Mouse (Mus musculus) forebrain, embryonic 14.5 days (tissue): ENCODE measurements around the gene Zdhhc13. TPM values are rescaled to one million over a fixed set of nuclear protein-coding genes. Genes with fewer than 3 reads are reported as not detected.

Experiments used
- ATAC-seq: fragments of 200-750 bp; cut with Nextera tagmentation; 2 replicates; pipeline ENCODE4 v1.8.0; 2017; ENCODE audit warnings: mild to moderate bottlenecking, moderate library complexity
- DNase-seq: peaks from one replicate; pipeline ENCODE4 v3.0.0-alpha.2; 2015; ENCODE audit warnings: low spot score
- H3K27ac ChIP-seq: fragments of 300-500 bp; sonication (generic); 2 replicates; pipeline ENCODE4 v1.5.1; 2014; ENCODE audit warnings: low read depth, mild to moderate bottlenecking, control low read depth, low read length, moderate library complexity
- H3K27me3 ChIP-seq: fragments of 300-500 bp; sonication (generic); replicated peaks from 2 replicates; pipeline ENCODE4 v1.6.1; 2014; ENCODE audit warnings: low read length, control low read depth, mixed read lengths; ENCODE audit not compliant: control insufficient read depth, insufficient read depth
- H3K36me3 ChIP-seq: fragments of 300-500 bp; sonication (generic); 2 replicates; pipeline ENCODE4 v1.6.1; 2014; ENCODE audit warnings: low read length, control low read depth; ENCODE audit not compliant: control insufficient read depth, insufficient read depth
- H3K4me1 ChIP-seq: fragments of 300-500 bp; sonication (generic); 2 replicates; pipeline ENCODE4 v1.6.1; 2014; ENCODE audit warnings: antibody characterized with exemption, low read length, control low read depth; ENCODE audit not compliant: control insufficient read depth, insufficient read depth
- H3K4me2 ChIP-seq: fragments of 300-500 bp; sonication (generic); 2 replicates; pipeline ENCODE4 v1.6.1; 2014; ENCODE audit warnings: mild to moderate bottlenecking, control low read depth, low read length
- H3K4me3 ChIP-seq: fragments of 300-500 bp; sonication (generic); 2 replicates; pipeline ENCODE4 v1.5.1; 2014; ENCODE audit warnings: low read depth, low read length, control low read depth
- H3K9ac ChIP-seq: fragments of 300-500 bp; sonication (generic); 2 replicates; pipeline ENCODE4 v1.6.1; 2014; ENCODE audit warnings: mild to moderate bottlenecking, low read length, control low read depth, moderate library complexity
- H3K9me3 ChIP-seq: fragments of 300-500 bp; sonication (generic); replicated peaks from 2 replicates; pipeline ENCODE4 v1.6.1; 2016; ENCODE audit warnings: low read length, control low read depth, mixed read lengths; ENCODE audit not compliant: control insufficient read depth
- WGBS: fragments of 180-500 bp; shearing (Covaris S2); extraction: QIAGEN DNeasy Blood & Tissue Kit; methylation state at CpG from one replicate; pipeline ENCODE4 v1.1.7; 2014; 5-methylcytosine and 5-hydroxymethylcytosine counted together
- polyA plus RNA-seq: library from polyadenylated mRNA; unstranded; fragments of >200 nt; fragmentation: Nextera tagmentation; extraction: Ambion mirVana; gene quantifications from 2 replicates; pipeline ENCODE4 v1.2.1, GENCODE M21; 2014

Gene Zdhhc13
- polyA plus RNA-seq, 1 experiment from 2014 or later, result 54.9 TPM

DNA sequence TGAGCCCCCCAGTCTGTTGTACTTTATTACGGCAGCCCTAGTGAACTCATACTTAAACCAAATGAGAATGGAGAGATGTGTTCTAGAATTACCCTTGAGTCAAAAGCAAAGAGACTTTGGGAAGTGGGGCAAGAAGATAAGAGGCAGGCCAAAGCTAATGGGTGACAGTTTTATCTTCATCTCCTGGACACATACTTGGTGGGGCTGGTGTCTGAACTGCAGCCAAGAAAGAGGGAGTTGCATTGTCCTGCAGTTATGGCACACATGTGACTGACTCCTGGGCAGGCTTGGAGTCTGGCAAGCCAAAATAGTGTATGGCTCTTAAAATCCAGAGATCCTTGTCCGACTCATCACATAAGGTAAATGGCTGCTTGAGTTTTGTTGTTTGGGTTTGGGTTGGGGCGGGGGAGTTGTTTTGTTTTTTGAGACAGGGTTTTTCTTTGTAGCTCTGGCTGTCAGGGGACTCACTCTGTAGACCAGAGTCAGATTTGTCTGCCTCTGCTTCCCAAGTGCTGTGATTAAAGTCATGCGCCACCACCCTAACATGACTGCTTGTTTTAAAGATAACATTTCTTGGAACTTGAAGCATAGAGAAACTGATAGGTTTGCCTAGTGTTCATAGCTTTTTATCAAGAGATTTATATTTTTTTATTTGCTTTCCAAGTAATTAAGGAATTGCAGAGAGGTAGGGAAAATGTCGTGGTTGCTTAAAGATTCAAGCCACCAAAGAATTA is 40.5 kb downstream of the Zdhhc13 start:
- ATAC-seq, result no peak
- Histone ChIP-seq H3K27ac (no peak overlapping the region), H3K9me3 (no peaks in the 10 kb centered on the region), H3K4me2 (no peak overlapping the region), H3K4me3 (no peak overlapping the region), H3K4me1 (no peaks in the 10 kb centered on the region), H3K27me3 (no peaks in the 10 kb centered on the region), H3K36me3 (peaks cover 35% of the 10 kb centered on the region), H3K9ac (no peak overlapping the region)
- WGBS, result 82% methylated on average over 5 of the region's 5 CpGs
- no peak for DNase-seq

DNA sequence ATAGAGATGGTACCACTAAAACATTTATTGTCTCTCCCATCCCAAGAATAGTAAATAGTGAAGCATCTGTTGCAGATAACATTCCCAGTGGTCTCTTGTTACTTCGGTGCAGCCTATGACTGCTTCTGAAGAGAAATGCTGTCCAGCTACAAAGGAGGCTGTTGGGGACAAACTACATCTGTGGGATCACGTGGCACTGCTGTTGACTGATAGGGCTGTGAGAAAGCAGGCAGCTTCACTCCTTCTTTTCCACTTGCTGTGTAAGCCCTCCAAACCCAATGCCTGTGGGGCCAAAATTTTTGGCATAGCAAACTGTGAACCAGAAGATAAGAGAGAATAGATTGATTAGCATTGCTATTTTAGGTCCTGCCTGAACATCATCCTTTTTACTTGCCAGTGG is 41.6 kb downstream of the Zdhhc13 start:
- Histone ChIP-seq H3K4me3 (no peak overlapping the region), H3K4me2 (no peak overlapping the region), H3K9me3 (no peaks in the 10 kb centered on the region), H3K36me3 (peaks cover 24% of the 10 kb centered on the region), H3K27ac (no peak overlapping the region), H3K27me3 (no peaks in the 10 kb centered on the region), H3K9ac (no peak overlapping the region), H3K4me1 (peaks cover 10% of the 10 kb centered on the region; the same call in 1 of the 2 replicates)
- 69% methylated on average over 2 of the region's 2 CpGs for WGBS
- ATAC-seq (no peak), DNase-seq (no peak)

DNA sequence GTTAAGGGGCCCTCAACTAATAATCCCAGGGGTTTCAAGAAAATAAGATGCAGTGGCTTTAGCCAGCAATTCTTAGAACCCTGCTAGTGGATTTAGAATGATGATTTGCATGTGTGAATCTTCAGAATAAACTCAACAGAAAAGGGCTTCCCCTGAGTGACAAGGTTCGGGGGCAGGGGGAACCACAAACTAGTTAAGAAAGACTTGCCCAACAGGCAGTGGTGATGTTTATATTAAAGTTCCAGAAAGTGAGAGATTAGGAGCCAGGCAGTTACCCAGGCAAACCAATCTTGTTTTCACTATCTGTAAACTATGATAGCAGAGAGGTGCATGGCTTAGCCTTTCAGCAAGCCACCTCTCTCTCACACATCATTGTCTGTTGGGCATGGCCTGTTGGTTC is 43.9 kb downstream of the Zdhhc13 start:
- Histone ChIP-seq H3K4me3 (no peak overlapping the region), H3K4me1 (peaks cover 12% of the 10 kb centered on the region; the same call in 1 of the 2 replicates), H3K9me3 (no peaks in the 10 kb centered on the region), H3K4me2 (no peak overlapping the region), H3K9ac (no peak overlapping the region), H3K27ac (no peak overlapping the region), H3K36me3 (peaks cover 5% of the 10 kb centered on the region), H3K27me3 (no peaks in the 10 kb centered on the region)
- ATAC-seq, result no peak
- WGBS, result 85% methylated on average over 1 of the region's 1 CpGs
- no peak for DNase-seq

DNA sequence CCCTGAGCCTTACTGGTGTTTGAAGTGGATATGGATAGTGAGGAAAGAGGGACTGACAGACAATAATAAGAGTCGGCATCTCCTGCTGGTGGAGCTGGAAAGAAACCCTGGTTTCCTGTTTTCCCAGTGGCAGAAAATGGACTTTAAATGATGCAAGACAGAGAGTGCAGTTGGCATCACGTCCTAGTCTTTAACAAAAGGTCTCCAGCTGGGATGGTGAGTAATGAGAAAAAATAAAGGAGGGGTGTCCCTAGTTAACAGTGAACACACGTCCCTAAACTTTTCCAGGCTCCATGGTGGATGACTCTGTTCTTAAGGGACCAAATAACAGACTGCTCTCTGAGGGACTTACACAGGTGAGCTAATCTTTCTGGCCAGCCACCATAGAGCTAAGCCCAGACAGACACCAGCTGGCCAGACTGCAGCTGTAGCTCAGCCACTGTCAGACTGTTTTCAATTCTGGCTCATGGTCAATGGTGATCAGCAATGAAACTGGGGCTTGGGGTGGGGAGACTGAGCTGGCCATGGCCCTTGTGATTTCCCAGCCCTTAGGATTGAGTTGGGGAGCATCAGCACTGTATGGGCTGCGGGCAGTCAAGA is 45.7 kb downstream of the Zdhhc13 start:
- Histone ChIP-seq H3K4me3 (no peak overlapping the region), H3K27me3 (no peaks in the 10 kb centered on the region), H3K36me3 (no peaks in the 10 kb centered on the region), H3K9me3 (no peaks in the 10 kb centered on the region), H3K4me1 (peaks cover 12% of the 10 kb centered on the region; the same call in 1 of the 2 replicates), H3K4me2 (no peak overlapping the region), H3K27ac (no peak overlapping the region), H3K9ac (no peak overlapping the region)
- DNase-seq (peak; percentile 25), ATAC-seq (peak; percentile 34; the same call in 1 of the 2 replicates)
- 38% methylated on average over 4 of the region's 4 CpGs for WGBS

DNA sequence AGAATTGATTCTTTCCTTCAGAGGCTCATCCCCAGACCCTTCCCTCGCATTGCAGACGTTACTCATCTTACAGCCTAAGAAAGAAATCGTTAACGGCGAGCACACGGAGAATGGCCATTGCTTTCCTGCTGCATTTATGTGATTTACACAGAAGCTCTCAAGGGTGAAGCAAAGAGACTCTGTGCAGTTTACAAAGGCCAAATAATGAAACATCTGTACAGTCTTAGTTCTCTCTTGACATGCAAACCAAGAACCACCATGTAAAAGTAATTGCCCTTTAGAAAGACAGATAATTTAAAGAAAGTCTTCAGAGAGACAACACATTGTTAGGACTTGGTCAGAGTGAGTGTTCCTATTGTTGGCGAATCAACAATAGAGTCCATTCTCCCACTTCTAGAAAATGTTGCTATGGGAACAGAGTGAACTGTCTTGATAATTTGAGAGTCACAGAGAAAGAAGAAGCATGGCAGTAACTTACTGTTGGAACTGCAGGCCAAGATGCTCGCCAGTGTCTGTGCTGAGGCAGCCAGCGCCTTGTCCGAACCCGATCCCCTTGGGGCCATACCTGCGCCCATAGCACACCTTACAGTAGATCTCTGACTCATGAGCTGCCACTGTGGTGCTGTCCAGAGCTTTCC is 46.3 kb downstream of the Zdhhc13 start:
- no peak overlapping the region for H3K4me2 ChIP-seq
- H3K4me1 ChIP-seq, result peaks cover 12% of the 10 kb centered on the region; the same call in 1 of the 2 replicates
- H3K27me3 ChIP-seq, result no peaks in the 10 kb centered on the region
- no peak overlapping the region for H3K9ac ChIP-seq
- H3K9me3 ChIP-seq, result no peaks in the 10 kb centered on the region
- H3K36me3 ChIP-seq, result no peaks in the 10 kb centered on the region
- ATAC-seq, result 0 out of 2 replicates have a peak, but pooled peaks have one; percentile 12
- WGBS, result 49% methylated on average over 12 of the region's 12 CpGs
- H3K27ac ChIP-seq, result no peak overlapping the region
- no peak overlapping the region for H3K4me3 ChIP-seq
- DNase-seq, result peak; percentile 28

DNA sequence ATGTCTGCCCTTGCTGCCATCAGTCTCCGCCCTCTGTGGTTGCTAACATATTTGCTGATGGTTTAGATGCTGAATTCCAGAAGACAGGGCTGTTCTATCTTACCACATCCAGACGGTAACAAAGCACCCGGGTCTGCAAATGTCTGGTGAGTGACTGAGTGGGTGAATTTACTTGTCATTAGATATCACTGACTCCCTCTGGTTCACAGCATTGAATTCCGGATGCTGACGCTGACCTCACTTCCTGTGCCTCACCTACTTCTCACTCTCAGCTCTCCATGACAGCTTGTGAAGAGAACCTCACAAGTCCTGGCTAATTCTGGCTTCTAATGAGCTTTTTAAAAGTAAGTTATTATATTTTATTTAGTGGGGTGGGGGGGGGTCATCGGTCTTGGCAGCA is 48.1 kb downstream of the Zdhhc13 start:
- H3K4me1 ChIP-seq, result peaks cover 12% of the 10 kb centered on the region; the same call in 1 of the 2 replicates
- H3K27ac ChIP-seq, result no peak overlapping the region
- 86% methylated on average over 6 of the region's 6 CpGs for WGBS
- no peak overlapping the region for H3K4me3 ChIP-seq
- H3K9ac ChIP-seq, result no peak overlapping the region
- no peaks in the 10 kb centered on the region for H3K27me3 ChIP-seq
- H3K36me3 ChIP-seq, result no peaks in the 10 kb centered on the region
- DNase-seq, result no peak
- H3K4me2 ChIP-seq, result no peak overlapping the region
- ATAC-seq, result no peak
- no peaks in the 10 kb centered on the region for H3K9me3 ChIP-seq

DNA sequence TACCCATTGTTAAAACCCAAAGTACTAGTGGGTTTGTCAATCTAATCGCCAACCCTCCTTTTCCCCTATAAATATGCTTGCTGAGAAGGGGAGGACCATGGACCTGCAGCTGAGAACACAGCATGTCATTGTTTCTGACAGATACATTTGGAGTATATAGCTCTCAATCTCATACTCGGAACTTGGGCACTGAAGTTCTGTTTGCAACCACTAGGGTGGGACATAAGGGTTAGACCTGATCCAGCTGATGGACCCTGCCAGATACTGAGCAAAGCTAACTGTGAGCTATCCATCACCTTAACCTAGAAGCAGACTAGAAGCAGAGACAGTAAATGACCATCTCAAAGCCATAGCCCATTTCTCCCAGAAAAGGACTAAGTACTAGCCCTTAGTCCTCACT is 49.6 kb downstream of the Zdhhc13 start:
- H3K4me2 ChIP-seq, result no peak overlapping the region
- no peak for ATAC-seq
- no peaks in the 10 kb centered on the region for H3K27me3 ChIP-seq

DNA sequence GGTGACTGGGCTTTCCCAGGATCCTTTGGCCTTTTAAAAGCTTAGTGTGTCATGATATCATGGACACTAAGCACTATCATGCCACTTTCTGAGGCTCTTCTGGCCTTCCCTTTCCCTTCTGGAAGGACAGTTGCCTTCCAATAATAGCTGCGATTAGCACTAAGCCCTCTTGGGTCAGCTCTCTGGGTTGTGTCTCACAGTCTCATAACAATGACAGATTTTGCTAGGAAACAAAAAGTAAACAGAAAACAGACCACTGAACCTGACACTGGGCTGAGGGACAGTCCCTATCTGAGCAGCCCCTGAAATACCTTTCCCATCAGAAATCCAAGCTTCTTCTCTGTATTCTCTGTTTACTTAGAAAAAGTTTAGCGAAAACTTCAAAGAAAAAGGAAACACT is 51.7 kb downstream of the Zdhhc13 start:
- Histone ChIP-seq H3K4me2 (no peak overlapping the region), H3K36me3 (no peaks in the 10 kb centered on the region), H3K4me3 (no peak overlapping the region), H3K27ac (no peak overlapping the region), H3K9me3 (no peaks in the 10 kb centered on the region), H3K9ac (no peak overlapping the region), H3K27me3 (no peaks in the 10 kb centered on the region), H3K4me1 (peaks cover under 1% of the 10 kb centered on the region; the same call in 1 of the 2 replicates)
- WGBS, result 92% methylated on average over 2 of the region's 2 CpGs
- ATAC-seq, result no peak
- DNase-seq, result no peak

More for the DNA sequence above, 49.6 kb downstream of the Zdhhc13 start:
- Histone ChIP-seq H3K4me3 (no peak overlapping the region), H3K36me3 (no peaks in the 10 kb centered on the region), H3K9me3 (no peaks in the 10 kb centered on the region), H3K4me1 (peaks cover 12% of the 10 kb centered on the region; the same call in 1 of the 2 replicates), H3K27ac (no peak overlapping the region), H3K9ac (no peak overlapping the region)
- WGBS, result 76% methylated on average over 2 of the region's 2 CpGs
- no peak for DNase-seq

DNA sequence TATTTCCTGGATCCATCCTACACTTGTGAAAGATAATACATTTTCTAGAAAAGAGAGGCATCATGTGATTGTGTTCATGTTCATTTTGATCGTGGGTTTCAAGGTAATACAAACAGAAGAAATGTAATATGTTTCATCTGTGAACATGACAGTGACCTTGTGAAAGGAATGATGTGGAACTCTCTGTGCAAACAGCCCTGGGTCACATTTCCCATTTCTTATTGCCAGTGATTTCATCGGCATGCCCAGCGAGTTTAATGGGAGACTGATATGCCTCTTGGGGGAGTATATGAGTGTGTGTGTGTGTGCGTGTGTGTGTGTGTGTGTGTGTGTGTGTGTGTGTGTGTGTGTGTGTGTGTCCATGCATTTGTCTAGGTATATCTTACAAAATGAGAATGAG is 52.7 kb downstream of the Zdhhc13 start:
- no peak overlapping the region for H3K4me2 ChIP-seq
- H3K36me3 ChIP-seq, result no peaks in the 10 kb centered on the region
- H3K9me3 ChIP-seq, result no peaks in the 10 kb centered on the region
- WGBS, result 89% methylated on average over 4 of the region's 4 CpGs
- no peak overlapping the region for H3K27ac ChIP-seq
- ATAC-seq, result no peak
- H3K9ac ChIP-seq, result no peak overlapping the region
- H3K4me3 ChIP-seq, result no peak overlapping the region
- H3K4me1 ChIP-seq, result no peaks in the 10 kb centered on the region
- no peak for DNase-seq
- no peaks in the 10 kb centered on the region for H3K27me3 ChIP-seq
